8 mouse cellular contexts compared by ENCODE assay signal in genomic region chr1:160758243-160758642, GRCm38 (mm10). TPM values are rescaled to one million over a fixed set of nuclear protein-coding genes. Genes with fewer than 3 reads are reported as not detected.
A peak's percentile ranks its signal among the peaks of the same experiment; 100 is the strongest.
DNase-seq lines count a peak whose midpoint lies in the region; ATAC-seq and TF ChIP-seq lines count a peak whose summit lies in the region.

No protein-coding gene starts in this region.

- no peaks in the 10 kb centered on the region for H3K27me3 ChIP-seq in forebrain, embryonic 12.5 days
- H3K27me3 ChIP-seq in kidney, postnatal 0 days (ENCODE audit: insufficient read depth, low read length) = no peaks in the 10 kb centered on the region
- H3K27me3 ChIP-seq in spleen, adult 2 months (ENCODE audit: control insufficient read depth, insufficient read depth, low read length) = no peaks in the 10 kb centered on the region

- no peaks in the 10 kb centered on the region for H3K9me3 ChIP-seq in forebrain, embryonic 12.5 days
- no peaks in the 10 kb centered on the region for H3K9me3 ChIP-seq in kidney, postnatal 0 days (replicated peaks; ENCODE audit: low read length)

- DNase-seq in heart, adult 11 months = peak; percentile 84
- no peak for DNase-seq in heart, postnatal 25 days (ENCODE audit: low spot score)
- peak; percentile 83 to 84 for DNase-seq in B cell, adult 2 months
- DNase-seq in adrenal gland, postnatal 36 days = peak; percentile 68 to 84
- DNase-seq in kidney, postnatal 0 days (ENCODE audit: low spot score) = peak; percentile 59
- peak; percentile 72 for DNase-seq in lung, postnatal 25 days (ENCODE audit: low spot score)
- DNase-seq in spleen, adult 2 months (ENCODE audit: low read depth in 1 of 2, low spot score in 2 of 2) = peak; percentile 22 to 71

- no peak overlapping the region for H3K4me3 ChIP-seq in forebrain, embryonic 12.5 days (replicated peaks)
- no peak overlapping the region for H3K4me3 ChIP-seq in kidney, postnatal 0 days (replicated peaks; ENCODE audit: low read depth, low read length)
- H3K4me3 ChIP-seq in spleen, adult 2 months (ENCODE audit: extremely low read depth, insufficient read depth, insufficient read length) = no peak overlapping the region

- intact Hi-C loops in heart, postnatal 25 days (cut with DNase I) = no loop called here

- no peak overlapping the region for H3K27ac ChIP-seq in forebrain, embryonic 12.5 days
- H3K27ac ChIP-seq in kidney, postnatal 0 days = no peak overlapping the region
- H3K27ac ChIP-seq in spleen, adult 2 months (ENCODE audit: insufficient read depth, low read length) = no peak overlapping the region

- H3K36me3 ChIP-seq in forebrain, embryonic 12.5 days (replicated peaks) = no peaks in the 10 kb centered on the region
- H3K36me3 ChIP-seq in kidney, postnatal 0 days (ENCODE audit: insufficient read depth, low read length) = no peaks in the 10 kb centered on the region
- no peaks in the 10 kb centered on the region; the same call in 1 of the 2 replicates for H3K36me3 ChIP-seq in spleen, adult 2 months (ENCODE audit: control insufficient read depth, insufficient read depth, low read length)

- no peak overlapping the region for H3K4me2 ChIP-seq in forebrain, embryonic 12.5 days
- no peak overlapping the region for H3K4me2 ChIP-seq in kidney, postnatal 0 days (ENCODE audit: low read length)

- no peaks in the 10 kb centered on the region for H3K4me1 ChIP-seq in forebrain, embryonic 12.5 days
- no peaks in the 10 kb centered on the region for H3K4me1 ChIP-seq in kidney, postnatal 0 days (replicated peaks; ENCODE audit: insufficient read depth, low read length)
- H3K4me1 ChIP-seq in spleen, adult 2 months (ENCODE audit: control insufficient read depth, insufficient read depth, insufficient read length) = no peaks in the 10 kb centered on the region

- WGBS in forebrain, embryonic 12.5 days = 29% methylated on average over 3 of the region's 3 CpGs
- WGBS in kidney, postnatal 0 days = 25% methylated on average over 3 of the region's 3 CpGs
- WGBS in spleen, adult 2 months = 46% methylated on average over 3 of the region's 3 CpGs

- TF ChIP-seq CTCF in kidney, postnatal 0 days (IDR thresholded peaks at IDR 0.05; ENCODE audit: low read depth) = peak; percentile 80
- TF ChIP-seq CTCF in spleen, adult 2 months (IDR thresholded peaks at IDR 0.05; ENCODE audit: extremely low read depth, insufficient read depth, insufficient read length, insufficient replicate concordance) = peak; percentile 88

- no peak overlapping the region for H3K9ac ChIP-seq in forebrain, embryonic 12.5 days
- no peak overlapping the region for H3K9ac ChIP-seq in kidney, postnatal 0 days (ENCODE audit: low read depth, low read length)

- TF ChIP-seq POLR2A in spleen, adult 2 months (IDR thresholded peaks at IDR 0.05; ENCODE audit: low read depth, low read length) = no peak

- ATAC-seq in forebrain, embryonic 12.5 days (ENCODE audit: low FRiP score) = peak; percentile 64; the same call in 1 of the 2 replicates
- no peak for ATAC-seq in kidney, postnatal 0 days (replicated peaks; ENCODE audit: low FRiP score, low read depth)

RNA-seq across cellular contexts. Expression of gene Rabgap1l, which starts 34.8 kb away (rescaled TPM):
- total RNA-seq in heart, postnatal 25 days (2021) = 10 to 100 TPM; 73.7 to 84.1 TPM
- total RNA-seq in adrenal gland, postnatal 36 days (2021) = 10 to 100 TPM; 22.3 to 30.4 TPM
- polyA plus RNA-seq in forebrain, embryonic 12.5 days (2016; fragmentation: Nextera tagmentation; extraction: Ambion mirVana) = 18.7 and 19.6 TPM in 2 replicates
- 10.7 and 12.0 TPM in 2 replicates for polyA plus RNA-seq in kidney, postnatal 0 days (2015; fragmentation: Nextera tagmentation; extraction: Ambion mirVana)
- 13.8 and 14.6 TPM in 2 replicates for polyA plus RNA-seq in spleen, adult 2 months (2012; rRNA removed)
